Mouse (Mus musculus) cortical plate, adult 2 months (tissue): ENCODE measurements around the gene Btaf1.

Source experiments
- CTCF ChIP-seq: fragments of 200-500 bp; IDR thresholded peaks from 2 replicates; pipeline ENCODE4 v1.5.1; 2011; ENCODE audit warnings: mild to moderate bottlenecking, control low read depth, low read length; ENCODE audit not compliant: insufficient read depth; ENCODE audit errors: extremely low read depth
- POLR2A ChIP-seq: fragments of 200-500 bp; IDR thresholded peaks from 2 replicates; pipeline ENCODE4 v1.6.1; 2011; ENCODE audit warnings: mild to moderate bottlenecking, low read length, control low read depth; ENCODE audit not compliant: insufficient read depth; ENCODE audit errors: extremely low read depth

GRCm38 (mm10) chr19:36940064-36940463, 14.2 kb downstream of the Btaf1 start:
- no peak for TF ChIP-seq CTCF
- no peak for TF ChIP-seq POLR2A
